Mouse (Mus musculus) liver, postnatal 0 days (tissue): Measurements from ENCODE around the gene Cybc1.
A peak's percentile ranks its signal among the peaks of the same experiment; 100 is the strongest.

ENCODE experiments used
- CTCF ChIP-seq: sonication (generic); IDR thresholded peaks from 2 replicates; pipeline ENCODE4 v1.5.1; 2016; ENCODE audit warnings: antibody characterized with exemption, low read depth
- EP300 ChIP-seq: IDR thresholded peaks from 2 replicates; pipeline ENCODE4 v1.6.1; 2016; ENCODE audit warnings: antibody characterized with exemption, low read depth, mild to moderate bottlenecking

DNA sequence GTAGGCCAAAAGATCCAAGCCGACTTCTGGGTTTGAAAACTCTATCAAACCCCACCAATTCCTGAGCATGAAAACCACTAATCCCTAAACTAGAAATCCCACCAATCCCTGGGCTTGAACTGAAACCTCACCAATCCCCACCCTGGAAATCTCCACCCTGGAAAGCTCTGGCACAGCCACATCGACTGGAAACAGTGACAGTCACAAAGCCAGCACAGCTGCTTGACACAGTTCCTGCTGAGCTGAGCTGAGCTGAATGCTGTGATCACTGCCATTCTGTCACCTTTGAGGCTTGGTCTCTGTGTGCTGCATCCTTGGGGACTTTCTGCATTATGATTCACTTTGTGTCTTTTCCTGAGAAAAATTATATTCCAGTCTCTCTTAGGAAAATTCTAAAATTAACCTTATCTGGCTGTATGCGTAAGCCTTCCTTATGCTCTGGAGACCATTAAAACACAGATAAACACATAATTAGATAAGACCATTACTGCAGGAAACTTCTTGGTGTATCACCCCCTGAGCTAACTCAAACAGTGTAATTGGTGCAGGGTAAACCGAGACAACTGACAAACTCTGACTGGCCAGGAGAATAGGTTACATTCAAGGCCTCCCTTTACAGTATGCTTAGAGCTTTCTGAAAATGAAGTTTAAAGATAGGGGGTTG is 2.6 kb upstream of the Cybc1 start:
- TF ChIP-seq EP300 (0 out of 2 replicates have a peak, but pooled peaks have one; percentile 19), CTCF (no peak)
